Mouse (Mus musculus): ENCODE data around the gene Ube2g1.
A peak's percentile ranks its signal among the peaks of the same experiment; 100 is the strongest.
"Not testable (repeated sequence)": the region's sequence is repeated elsewhere in the genome, so short reads cannot be mapped to it uniquely, and the experiment has no call there.

Gene Ube2g1

GRCm38 (mm10) chr11:72696368-72696971 is 89.4 kb downstream of the Ube2g1 start:
- no peak for DNase-seq

GRCm38 (mm10) chr11:72697323-72697722 is 90.2 kb downstream of the Ube2g1 start:
- no peak for DNase-seq

GRCm38 (mm10) chr11:72705111-72705510 is 98.0 kb downstream of the Ube2g1 start:
- DNase-seq = not testable (repeated sequence)

GRCm38 (mm10) chr11:72712721-72713120 is 105.6 kb downstream of the Ube2g1 start:
- DNase-seq = no peak

GRCm38 (mm10) chr11:72718161-72718560 is 111.1 kb downstream of the Ube2g1 start:
- peak; percentile 12 for DNase-seq

- DNase-seq = no peak
Measured at GRCm38 (mm10) chr11:72723165-72723564, 116.1 kb downstream of the Ube2g1 start.

GRCm38 (mm10) chr11:72723871-72724270 is 116.8 kb downstream of the Ube2g1 start:
- no peak for DNase-seq

GRCm38 (mm10) chr11:72726023-72726422 is 118.9 kb downstream of the Ube2g1 start:
- DNase-seq = peak; percentile 37

GRCm38 (mm10) chr11:72733736-72734135 is 126.7 kb downstream of the Ube2g1 start:
- DNase-seq = no peak

- DNase-seq = no peak
Measured at GRCm38 (mm10) chr11:72734840-72735518, 127.9 kb downstream of the Ube2g1 start.

GRCm38 (mm10) chr11:72735519-72735860 is 128.4 kb downstream of the Ube2g1 start:
- no peak for DNase-seq

Measured in thymus, postnatal 4 days (tissue).